Mouse (Mus musculus) frontal cortex, postnatal 14 days (tissue): Measurements from ENCODE around the gene Epb41l4b.

ENCODE experiments used
- DNase-seq, 2 experiments: peaks; one replicate each; pipeline ENCODE4 v3.0.0; 2022; ENCODE audit warnings: low spot score in 2 of 2

Epb41l4b gene

GRCm38 (mm10) chr4:57016366-57017171 lies 126.7 kb downstream of the Epb41l4b start:
- no peak for DNase-seq

GRCm38 (mm10) chr4:57015032-57015431 lies 128.2 kb downstream of the Epb41l4b start:
- DNase-seq = no peak

GRCm38 (mm10) chr4:57011454-57012046 lies 131.7 kb downstream of the Epb41l4b start:
- no peak for DNase-seq

GRCm38 (mm10) chr4:57010919-57011318 lies 132.3 kb downstream of the Epb41l4b start:
- DNase-seq = no peak

- DNase-seq = no peak
These were observed 132.8 kb downstream of the Epb41l4b start for GRCm38 (mm10) chr4:57010425-57010824.

- no peak for DNase-seq
These were observed 135.5 kb downstream of the Epb41l4b start for GRCm38 (mm10) chr4:57007717-57008116.

GRCm38 (mm10) chr4:57005011-57005410 lies 138.2 kb downstream of the Epb41l4b start:
- no peak for DNase-seq

- no peak for DNase-seq
These were observed 139.4 kb downstream of the Epb41l4b start for GRCm38 (mm10) chr4:57003886-57004285.

GRCm38 (mm10) chr4:57002751-57003150 lies 140.5 kb downstream of the Epb41l4b start:
- no peak for DNase-seq

- no peak for DNase-seq
These were observed 141.8 kb downstream of the Epb41l4b start for GRCm38 (mm10) chr4:57001437-57001836.

GRCm38 (mm10) chr4:56993331-56993730 lies 149.9 kb downstream of the Epb41l4b start:
- DNase-seq = no peak

- no peak for DNase-seq
These were observed 151.3 kb downstream of the Epb41l4b start for GRCm38 (mm10) chr4:56991951-56992350.

GRCm38 (mm10) chr4:56990215-56990584 lies 153.0 kb downstream of the Epb41l4b start, which contains the start of gene Frrs1l:
Gene Frrs1l (minus strand): TSS chr4:56990391.
- peak; percentile 36 to 56 for DNase-seq

GRCm38 (mm10) chr4:56989431-56990214 lies 153.6 kb downstream of the Epb41l4b start:
- peak in 1 of 2 experiments; percentile 20 for DNase-seq

GRCm38 (mm10) chr4:56965586-56966179 lies 177.6 kb downstream of the Epb41l4b start:
- DNase-seq = peak; percentile 31 to 36

- no peak for DNase-seq
These were observed 179.6 kb downstream of the Epb41l4b start for GRCm38 (mm10) chr4:56963687-56964086.

- no peak for DNase-seq
These were observed 181.8 kb downstream of the Epb41l4b start for GRCm38 (mm10) chr4:56961320-56961925.

GRCm38 (mm10) chr4:56957518-56957917 lies 185.7 kb downstream of the Epb41l4b start:
- DNase-seq = no peak

- DNase-seq = no peak
These were observed 190.0 kb downstream of the Epb41l4b start for GRCm38 (mm10) chr4:56953235-56953634.

- DNase-seq = no peak
These were observed 191.5 kb downstream of the Epb41l4b start for GRCm38 (mm10) chr4:56951701-56952100.

GRCm38 (mm10) chr4:56949494-56949893 lies 193.7 kb downstream of the Epb41l4b start:
- DNase-seq = no peak
